Mouse (Mus musculus): ENCODE results near the gene Syt7. TPM values are rescaled to one million over a fixed set of nuclear protein-coding genes. Genes with fewer than 3 reads are reported as not detected.

Gene Syt7
- total RNA-seq, 2 experiments from 2014 or later: 39.4 to 41.6 TPM

Other genes starting within 250 kb of the Syt7 start
- 10 to 100 TPM; 23.7 to 24.0 TPM for gene Fads1, start 206.2 kb upstream of the Syt7 start, total RNA-seq (2021)
- 100 to 1,000 TPM; 173 to 180 TPM for gene Tmem258, start 185.1 kb upstream of the Syt7 start, total RNA-seq (2021)
- 1 to 10 TPM; 4.7 TPM for gene Fen1, start 184.9 kb upstream of the Syt7 start, total RNA-seq (2021)
- gene Myrf, start 148.3 kb upstream of the Syt7 start, total RNA-seq (2021): 1 to 10 TPM; 5.9 to 7.3 TPM
- gene Dagla, start 84.2 kb upstream of the Syt7 start, total RNA-seq (2021): 1 to 10 TPM; 2.7 TPM
- 1 to 10 TPM; 1.0 to 1.1 TPM for gene Lrrc10b, start 68.4 kb downstream of the Syt7 start, total RNA-seq (2021)
- under 1 TPM; 0.19 to 0.61 TPM for gene Ppp1r32, start 93.8 kb downstream of the Syt7 start, total RNA-seq (2021)
- gene Cpsf7, start 136.2 kb downstream of the Syt7 start, total RNA-seq (2021): 10 to 100 TPM; 24.5 to 25.4 TPM
- 10 to 100 TPM; 69.0 to 81.9 TPM for gene Sdhaf2, start 137.1 kb downstream of the Syt7 start, total RNA-seq (2021)
- gene Tmem216, start 167.1 kb downstream of the Syt7 start, total RNA-seq (2021): 1 to 10 TPM; 4.7 to 6.0 TPM
- 10 to 100 TPM; 13.1 to 13.2 TPM for gene Cyb561a3, start 188.1 kb downstream of the Syt7 start, total RNA-seq (2021)
- 1 to 10 TPM; 2.6 to 3.1 TPM for gene Tmem138, start 188.3 kb downstream of the Syt7 start, total RNA-seq (2021)
- 100 to 1,000 TPM; 161 to 172 TPM for gene Ddb1, start 216.2 kb downstream of the Syt7 start, total RNA-seq (2021)
- 1 to 10 TPM; 9.0 to 9.2 TPM for gene Tkfc, start 216.6 kb downstream of the Syt7 start, total RNA-seq (2021)
- not detected for gene Vwce, start 245.1 kb downstream of the Syt7 start, total RNA-seq (2021)

Data from heart, postnatal 36 days (tissue).